Mouse (Mus musculus): Measurements from ENCODE around the gene Tatdn3. TPM values are rescaled to one million over a fixed set of nuclear protein-coding genes. Genes with fewer than 3 reads are reported as not detected.
"Not testable (repeated sequence)": the region's sequence is repeated elsewhere in the genome, so short reads cannot be mapped to it uniquely, and the experiment has no call there.

Gene Tatdn3
- total RNA-seq, 1 experiment from 2014 or later: 15.4 TPM

DNA sequence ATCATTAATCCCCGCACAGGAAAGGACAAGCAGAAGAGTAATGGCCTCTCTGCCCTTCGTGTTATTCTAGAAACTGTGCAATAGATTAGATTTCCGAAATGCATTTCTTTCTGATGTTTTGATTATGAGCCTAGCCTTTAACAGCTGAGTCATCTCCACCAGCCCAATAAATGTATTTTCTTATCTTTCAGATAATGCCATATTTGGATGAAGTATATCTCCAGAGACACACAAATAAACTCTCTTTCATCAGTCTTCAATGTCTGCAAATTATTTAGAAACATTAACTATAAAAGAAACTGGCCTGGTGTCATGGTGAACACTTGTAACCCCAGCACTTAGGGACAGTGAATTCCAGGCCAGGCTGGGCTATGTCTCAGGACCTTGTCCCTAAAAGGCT, 20.0 kb downstream of the Tatdn3 start:
- no peak for ATAC-seq (replicated peaks; ENCODE audit: insufficient number of reproducible peaks, low FRiP score, low TSS enrichment, poor library complexity, severe bottlenecking)

DNA sequence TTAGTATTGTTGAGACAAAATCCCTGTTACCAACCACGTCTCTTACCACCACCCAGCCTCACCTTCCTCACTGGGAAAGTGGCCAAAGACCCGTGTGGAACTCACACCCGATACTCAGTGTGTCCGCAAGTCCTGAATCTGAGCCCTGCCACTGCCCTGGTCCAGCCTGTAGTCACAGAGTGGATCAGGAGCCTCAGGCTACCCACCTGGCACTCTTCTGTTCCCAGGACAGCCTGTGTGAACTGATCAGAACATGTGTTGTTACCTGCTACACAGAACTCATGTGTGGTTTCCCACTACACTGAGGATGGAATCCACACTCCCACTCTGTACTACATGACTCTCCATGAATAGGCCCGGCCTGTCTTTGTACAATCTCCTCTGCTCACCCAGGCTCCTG, 20.6 kb downstream of the Tatdn3 start:
- ATAC-seq (replicated peaks; ENCODE audit: insufficient number of reproducible peaks, low FRiP score, low TSS enrichment, poor library complexity, severe bottlenecking): no peak

- ATAC-seq (replicated peaks; ENCODE audit: insufficient number of reproducible peaks, low FRiP score, low TSS enrichment, poor library complexity, severe bottlenecking): no peak
Observed at GRCm38 (mm10) chr1:191041352-191041751, 21.4 kb downstream of the Tatdn3 start.

GRCm38 (mm10) chr1:191037999-191038398, 24.7 kb downstream of the Tatdn3 start:
- no peak for ATAC-seq (replicated peaks; ENCODE audit: insufficient number of reproducible peaks, low FRiP score, low TSS enrichment, poor library complexity, severe bottlenecking)

- no peak for ATAC-seq (replicated peaks; ENCODE audit: insufficient number of reproducible peaks, low FRiP score, low TSS enrichment, poor library complexity, severe bottlenecking)
Observed at GRCm38 (mm10) chr1:191036554-191037334, 26.0 kb downstream of the Tatdn3 start, which contains the start of gene Spata45. Gene Spata45 (plus strand): TSS chr1:191036639.

DNA sequence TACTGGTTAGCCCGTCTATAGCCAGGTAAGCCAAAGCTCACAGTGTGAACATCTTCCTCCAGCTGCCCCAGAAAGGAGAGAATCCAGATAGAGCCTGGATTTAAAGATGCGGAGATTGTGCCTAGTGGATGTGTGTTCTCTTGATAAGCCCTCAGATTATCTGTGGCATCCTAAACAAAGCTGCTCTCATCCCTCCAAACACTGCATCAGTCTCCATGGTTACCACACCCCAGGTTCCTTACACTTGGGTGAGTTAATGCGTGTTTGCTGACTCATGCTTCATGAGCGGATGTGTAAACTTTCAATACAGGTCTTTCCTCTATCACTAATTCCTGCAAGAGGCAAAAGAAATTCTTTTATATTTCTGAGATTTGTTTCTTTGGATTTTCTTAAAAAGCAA, 27.1 kb downstream of the Tatdn3 start:
- no peak for ATAC-seq (replicated peaks; ENCODE audit: insufficient number of reproducible peaks, low FRiP score, low TSS enrichment, poor library complexity, severe bottlenecking)

GRCm38 (mm10) chr1:191030922-191031425, 31.8 kb downstream of the Tatdn3 start:
- ATAC-seq (replicated peaks; ENCODE audit: insufficient number of reproducible peaks, low FRiP score, low TSS enrichment, poor library complexity, severe bottlenecking): not testable (repeated sequence)

GRCm38 (mm10) chr1:191030182-191030581, 32.5 kb downstream of the Tatdn3 start:
- no peak for ATAC-seq (replicated peaks; ENCODE audit: insufficient number of reproducible peaks, low FRiP score, low TSS enrichment, poor library complexity, severe bottlenecking)

- ATAC-seq (replicated peaks; ENCODE audit: insufficient number of reproducible peaks, low FRiP score, low TSS enrichment, poor library complexity, severe bottlenecking): peak; percentile 98
Observed at GRCm38 (mm10) chr1:191026021-191026713, 36.6 kb downstream of the Tatdn3 start, which contains the start of gene Flvcr1. Gene Flvcr1 (minus strand): TSS chr1:191026158.

DNA sequence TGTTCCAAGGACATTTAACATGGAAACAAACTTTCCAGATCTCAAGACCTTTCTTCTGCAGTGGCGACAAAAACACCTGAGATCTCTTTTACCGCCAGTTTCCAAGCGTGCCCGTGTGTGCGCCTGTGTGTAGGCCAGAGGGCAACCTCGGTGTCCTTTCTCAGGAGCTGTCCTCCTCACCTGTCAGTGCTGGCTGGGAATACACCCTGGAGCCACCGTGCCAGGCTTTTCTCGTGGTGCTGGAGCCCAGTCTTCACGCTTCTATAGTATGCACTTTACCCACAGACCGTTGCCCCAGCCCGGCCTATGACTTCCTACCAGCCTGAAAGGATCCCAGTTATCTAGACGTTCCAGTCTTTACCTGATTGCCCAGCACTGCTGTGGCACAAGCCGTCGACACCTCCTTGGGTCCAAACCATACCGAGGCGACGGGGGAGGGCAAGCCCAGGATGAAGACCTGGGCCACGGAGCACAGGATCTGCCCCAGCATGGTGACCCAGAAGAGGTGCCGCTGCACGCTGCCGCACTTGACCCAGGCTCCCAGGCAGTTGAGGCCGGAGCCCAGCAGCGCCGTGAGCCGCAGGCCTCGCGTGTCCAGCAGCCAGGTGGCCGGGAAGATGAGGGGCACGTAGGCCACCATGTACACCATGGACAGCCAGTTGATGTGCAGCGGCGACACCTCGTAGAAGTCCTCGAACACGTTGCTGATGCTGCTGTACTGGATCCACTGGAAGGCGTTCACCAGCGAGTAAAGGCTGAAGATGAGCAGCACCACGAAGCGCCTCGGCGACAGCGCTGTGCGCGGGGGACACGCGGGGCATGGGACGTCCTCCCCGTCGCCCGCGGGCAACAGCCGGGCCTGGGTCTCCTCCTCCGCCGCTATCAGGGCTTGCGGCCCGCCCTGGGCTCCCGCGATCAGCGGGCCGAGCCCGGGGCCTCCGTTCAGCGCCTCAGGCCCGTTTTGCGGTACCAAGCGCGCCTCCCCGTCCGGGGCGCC, 37.4 kb downstream of the Tatdn3 start:
- ATAC-seq (replicated peaks; ENCODE audit: insufficient number of reproducible peaks, low FRiP score, low TSS enrichment, poor library complexity, severe bottlenecking): no peak

DNA sequence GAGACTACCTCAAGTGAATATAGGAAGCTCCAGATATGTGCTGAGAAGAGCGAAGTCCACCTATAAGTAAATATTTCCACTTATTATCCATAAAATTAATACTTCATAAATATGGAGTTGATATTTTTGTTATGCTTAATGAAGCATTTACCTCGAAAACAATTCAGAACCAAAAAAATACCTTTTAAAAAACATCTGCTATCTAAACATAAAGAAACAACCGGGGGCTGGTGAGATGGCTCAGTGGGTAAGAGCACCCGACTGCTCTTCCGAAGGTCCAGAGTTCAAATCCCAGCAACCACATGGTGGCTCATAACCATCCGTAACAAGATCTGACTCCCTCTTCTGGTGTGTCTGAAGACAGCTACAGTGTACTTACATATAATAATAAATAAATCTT, 38.9 kb downstream of the Tatdn3 start:
- ATAC-seq (replicated peaks; ENCODE audit: insufficient number of reproducible peaks, low FRiP score, low TSS enrichment, poor library complexity, severe bottlenecking): not testable (repeated sequence)

DNA sequence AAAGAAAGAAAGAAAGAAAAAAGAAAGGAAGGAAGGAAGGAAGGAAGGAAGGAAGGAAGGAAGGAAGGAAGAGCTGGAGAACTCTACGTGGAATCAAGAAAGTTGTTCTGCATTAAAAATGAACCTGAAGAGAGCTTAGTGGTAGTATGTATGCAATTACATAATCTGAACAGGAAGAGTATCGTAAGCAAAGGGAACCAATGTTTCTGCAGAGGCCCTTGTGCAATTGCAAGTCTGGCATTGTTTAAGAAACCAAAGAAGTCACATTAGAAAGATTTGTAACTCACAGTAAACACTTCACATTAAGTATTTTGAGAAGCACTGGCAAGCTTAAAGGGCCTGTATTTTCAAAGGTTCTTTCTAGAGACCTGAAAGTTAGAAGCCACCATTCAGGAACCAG, 39.6 kb downstream of the Tatdn3 start:
- peak; percentile 54 for ATAC-seq (replicated peaks; ENCODE audit: insufficient number of reproducible peaks, low FRiP score, low TSS enrichment, poor library complexity, severe bottlenecking)

- no peak for ATAC-seq (replicated peaks; ENCODE audit: insufficient number of reproducible peaks, low FRiP score, low TSS enrichment, poor library complexity, severe bottlenecking)
Observed at GRCm38 (mm10) chr1:191021016-191021415, 41.7 kb downstream of the Tatdn3 start.

DNA sequence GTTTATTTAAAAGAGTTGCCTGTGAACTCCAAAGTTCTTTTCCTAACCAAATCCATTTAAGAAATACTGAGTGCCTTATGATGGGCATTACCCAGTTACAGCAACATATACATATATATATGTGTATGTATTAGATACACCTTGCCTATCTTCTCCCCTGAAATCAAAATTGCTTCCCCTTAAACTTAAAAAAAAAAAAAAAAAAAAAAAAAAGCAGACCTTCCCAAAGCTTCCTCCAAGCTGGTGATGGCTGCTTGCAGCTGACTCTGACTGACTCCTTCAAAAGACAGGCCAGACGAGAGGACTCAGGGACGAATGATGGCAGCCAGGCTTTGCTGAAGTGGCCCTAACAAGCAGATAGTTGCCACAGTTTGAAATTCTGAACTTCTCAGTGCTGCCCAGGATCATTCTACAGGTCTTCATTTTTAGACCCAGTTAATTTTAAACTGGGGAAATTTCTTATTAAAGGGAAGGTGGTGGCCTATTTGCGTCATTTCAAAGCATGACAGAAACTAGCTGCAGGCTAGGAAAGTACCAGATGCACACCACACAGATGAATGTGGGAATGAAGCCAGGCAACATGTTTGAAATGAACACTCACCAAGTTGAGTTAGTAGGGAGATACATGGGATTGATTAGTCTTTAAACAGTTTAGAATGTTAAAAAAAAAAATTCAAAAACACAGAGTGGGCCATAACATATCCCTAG, 42.4 kb downstream of the Tatdn3 start:
- no peak for ATAC-seq (replicated peaks; ENCODE audit: insufficient number of reproducible peaks, low FRiP score, low TSS enrichment, poor library complexity, severe bottlenecking)

DNA sequence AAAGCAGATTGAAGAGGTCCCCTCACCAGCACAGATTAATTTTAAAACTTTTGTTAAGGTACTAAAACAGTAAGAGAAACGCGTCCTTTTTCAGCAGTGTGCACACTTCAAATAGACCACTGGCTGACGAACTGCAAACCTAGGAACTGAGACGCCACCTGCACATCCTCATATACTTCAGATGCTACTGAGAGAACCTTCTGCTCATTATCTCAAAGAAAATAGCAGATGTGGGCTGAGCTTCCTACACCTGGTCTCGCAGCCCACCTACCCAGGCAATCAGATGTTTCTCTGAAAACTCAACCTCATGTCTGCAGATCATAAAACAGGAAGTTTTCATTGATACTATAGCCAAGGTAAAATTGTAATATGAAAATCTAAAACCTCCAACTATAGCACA, 42.9 kb downstream of the Tatdn3 start:
- ATAC-seq (replicated peaks; ENCODE audit: insufficient number of reproducible peaks, low FRiP score, low TSS enrichment, poor library complexity, severe bottlenecking): no peak

GRCm38 (mm10) chr1:191014271-191014670, 48.5 kb downstream of the Tatdn3 start:
- ATAC-seq (replicated peaks; ENCODE audit: insufficient number of reproducible peaks, low FRiP score, low TSS enrichment, poor library complexity, severe bottlenecking): no peak

GRCm38 (mm10) chr1:191008707-191009106, 54.0 kb downstream of the Tatdn3 start:
- ATAC-seq (replicated peaks; ENCODE audit: insufficient number of reproducible peaks, low FRiP score, low TSS enrichment, poor library complexity, severe bottlenecking): no peak

DNA sequence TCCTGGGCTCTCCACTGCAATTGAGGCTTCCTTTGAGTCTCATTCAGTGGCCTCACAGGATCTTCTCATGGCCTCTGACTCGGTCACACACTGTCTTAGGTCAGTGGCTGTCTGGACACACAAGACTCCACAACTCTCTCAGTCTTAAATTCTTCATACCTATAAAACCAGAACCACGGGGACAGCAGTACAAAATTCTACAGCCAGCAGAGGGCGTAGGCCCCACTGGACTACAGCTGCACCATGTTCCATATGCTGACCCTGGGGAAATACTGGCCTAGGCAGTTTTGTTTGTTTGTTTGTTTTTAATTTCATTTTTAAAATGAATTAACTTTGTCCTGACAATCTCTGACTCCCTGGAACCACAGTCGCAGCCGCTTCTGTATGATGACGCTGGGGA, 60.5 kb downstream of the Tatdn3 start:
- ATAC-seq (replicated peaks; ENCODE audit: insufficient number of reproducible peaks, low FRiP score, low TSS enrichment, poor library complexity, severe bottlenecking): no peak

Data from monocyte, adult 5-6 weeks (primary cell).